8 mouse cellular contexts compared by ENCODE assay signal in genomic region chrX:48518808-48519548, GRCm38 (mm10). TPM values are rescaled to one million over a fixed set of nuclear protein-coding genes. Genes with fewer than 3 reads are reported as not detected.
DNase-seq lines count a peak whose midpoint lies in the region; ATAC-seq lines count a peak whose summit lies in the region.

TSS of gene Rab33a (plus strand) at chrX:48519285.

- no peaks in the 10 kb centered on the region for H3K36me3 ChIP-seq in kidney, embryonic 15.5 days
- H3K36me3 ChIP-seq in forebrain, embryonic 15.5 days: no peaks in the 10 kb centered on the region

- H3K4me3 ChIP-seq in kidney, embryonic 15.5 days (replicated peaks): peak within 1 kb of the TSS; percentile 49
- peak within 1 kb of the TSS; percentile 44 for H3K4me3 ChIP-seq in brown adipose tissue, adult 24 weeks (ENCODE audit: insufficient read depth, low read depth, low read length)
- H3K4me3 ChIP-seq in forebrain, embryonic 15.5 days: peak within 1 kb of the TSS; percentile 58

- no peaks in the 10 kb centered on the region for H3K9me3 ChIP-seq in kidney, embryonic 15.5 days (replicated peaks)
- H3K9me3 ChIP-seq in forebrain, embryonic 15.5 days: no peaks in the 10 kb centered on the region

- H3K27ac ChIP-seq in kidney, embryonic 15.5 days: no peak within 1 kb of the TSS
- H3K27ac ChIP-seq in brown adipose tissue, adult 24 weeks (replicated peaks; ENCODE audit: low read depth, low read length): no peak within 1 kb of the TSS
- peak within 1 kb of the TSS; percentile 97 for H3K27ac ChIP-seq in forebrain, embryonic 15.5 days (replicated peaks)

- 23% methylated on average over 33 of the region's 33 CpGs for WGBS in kidney, embryonic 15.5 days
- 28% methylated on average over 33 of the region's 33 CpGs for WGBS in forebrain, embryonic 15.5 days

- peak; percentile 75 for ATAC-seq in kidney, embryonic 15.5 days (replicated peaks; ENCODE audit: low FRiP score)
- ATAC-seq in forebrain, embryonic 15.5 days (replicated peaks): peak; percentile 73
- peak; percentile 35; the same call in 1 of the 2 replicates for ATAC-seq in megakaryocyte, adult 5-6 weeks (ENCODE audit: poor library complexity, severe bottlenecking)

- 0 out of 2 replicates have a peak, but pooled peaks cover 3% of the 10 kb centered on the region for H3K4me1 ChIP-seq in kidney, embryonic 15.5 days
- no peaks in the 10 kb centered on the region for H3K4me1 ChIP-seq in brown adipose tissue, adult 24 weeks (ENCODE audit: control insufficient read depth, insufficient read depth, insufficient read length, low read length)
- peaks cover 25% of the 10 kb centered on the region for H3K4me1 ChIP-seq in forebrain, embryonic 15.5 days

- H3K27me3 ChIP-seq in kidney, embryonic 15.5 days: no peaks in the 10 kb centered on the region; the same call in 1 of the 2 replicates
- no peaks in the 10 kb centered on the region for H3K27me3 ChIP-seq in forebrain, embryonic 15.5 days

- H3K9ac ChIP-seq in kidney, embryonic 15.5 days: peak within 1 kb of the TSS; percentile 29; the same call in 1 of the 2 replicates
- peak within 1 kb of the TSS; percentile 72 for H3K9ac ChIP-seq in forebrain, embryonic 15.5 days (replicated peaks)

- DNase-seq in kidney, adult 8-10 months: no peak
- peak; percentile 35 to 63 for DNase-seq in layer of hippocampus, adult 18-20 months (ENCODE audit: low spot score in 2 of 2)
- DNase-seq in right cerebral cortex, postnatal 4 days: peak; percentile 55
- DNase-seq in urinary bladder, postnatal 14 days (ENCODE audit: low spot score): no peak

- H3K4me2 ChIP-seq in kidney, embryonic 15.5 days: peak within 1 kb of the TSS; percentile 84
- peak within 1 kb of the TSS; percentile 74 for H3K4me2 ChIP-seq in forebrain, embryonic 15.5 days (replicated peaks)

RNA-seq across cellular contexts. Expression of gene Rab33a, which starts in this region (rescaled TPM):
- polyA plus RNA-seq in kidney, embryonic 15.5 days (2015; fragmentation: Nextera tagmentation; extraction: Ambion mirVana): 2.3 and 3.6 TPM in 2 replicates
- not detected in 2 replicates for polyA plus RNA-seq in brown adipose tissue, adult 24 weeks (2012; ENCODE audit: insufficient read depth, insufficient read length, missing spikeins)
- polyA plus RNA-seq in forebrain, embryonic 15.5 days (2015; fragmentation: Nextera tagmentation; extraction: Ambion mirVana): 94.3 and 96.5 TPM in 2 replicates
- 10 to 100 TPM; 18.3 to 21.5 TPM for total RNA-seq in layer of hippocampus, adult 18-20 months (2021)
- not detected in 2 replicates for total RNA-seq in megakaryocyte, adult 5-6 weeks (2015)
- total RNA-seq in megakaryocyte, adult 5-6 weeks (2017): not detected in 2 replicates

Comparison
In these comparisons a context has a peak if more than half of its experiments do, and no peak if none do; other contexts are left out.
1. RNA of gene Rab33a (total RNA-seq): 18.3 to 21.5 TPM in layer of hippocampus, adult 18-20 months; not detected in megakaryocyte, adult 5-6 weeks; every median in the first group is over 10 times any median in the second.
2. RNA of gene Rab33a (polyA plus RNA-seq): 94.3 to 96.5 TPM in forebrain, embryonic 15.5 days; 2.3 to 3.6 TPM in kidney, embryonic 15.5 days and not detected in brown adipose tissue, adult 24 weeks; every median in the first group is over 10 times any median in the second.
3. Peak in ATAC-seq in megakaryocyte, adult 5-6 weeks; RNA of the gene not detected or under 1 TPM.
4. DNase-seq: peak in layer of hippocampus, adult 18-20 months (2 of 2) and right cerebral cortex, postnatal 4 days (single experiment); none in kidney, adult 8-10 months (0 of 2) and urinary bladder, postnatal 14 days (single experiment).
5. Peak in every context shown above with its lines, with median percentiles within 50 percentile points of each other: ATAC-seq and H3K4me3 ChIP-seq.